Mouse (Mus musculus) spleen, adult 2 months (tissue): ENCODE results near the gene Hrh1.

Experiments
- CTCF ChIP-seq: fragments of 200-500 bp; IDR thresholded peaks from 2 replicates; pipeline ENCODE4 v1.5.1; 2011; ENCODE audit warnings: mild to moderate bottlenecking, inconsistent platforms; ENCODE audit not compliant: insufficient read depth, insufficient read length, insufficient replicate concordance; ENCODE audit errors: extremely low read depth
- POLR2A ChIP-seq: fragments of 200-500 bp; IDR thresholded peaks from 2 replicates; pipeline ENCODE4 v1.6.1; 2011; ENCODE audit warnings: low read depth, low read length, inconsistent platforms

DNA sequence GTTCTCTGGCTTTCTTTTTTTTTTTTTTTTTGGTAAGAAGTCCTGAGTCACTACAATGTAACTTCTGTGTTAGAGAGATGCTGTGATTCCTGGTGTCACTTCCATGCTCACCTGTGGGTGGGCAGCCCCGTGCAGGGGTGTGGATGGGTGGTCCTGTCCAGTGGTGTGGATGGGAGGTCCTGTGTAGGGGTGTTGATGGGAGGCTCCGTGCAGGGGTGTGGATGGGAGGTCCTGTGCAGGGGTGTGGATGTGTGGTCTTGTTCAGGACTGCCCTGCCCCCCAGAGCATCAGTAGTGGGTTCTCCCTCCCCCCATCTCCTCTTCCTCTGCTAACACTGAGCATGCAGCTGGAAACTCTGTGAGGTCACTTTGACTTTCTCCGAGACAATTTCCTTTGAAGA, 34.9 kb downstream of the Hrh1 start:
- no peak for TF ChIP-seq POLR2A
- no peak for TF ChIP-seq CTCF
